Mouse (Mus musculus): ENCODE data around the gene Nebl.

DNA sequence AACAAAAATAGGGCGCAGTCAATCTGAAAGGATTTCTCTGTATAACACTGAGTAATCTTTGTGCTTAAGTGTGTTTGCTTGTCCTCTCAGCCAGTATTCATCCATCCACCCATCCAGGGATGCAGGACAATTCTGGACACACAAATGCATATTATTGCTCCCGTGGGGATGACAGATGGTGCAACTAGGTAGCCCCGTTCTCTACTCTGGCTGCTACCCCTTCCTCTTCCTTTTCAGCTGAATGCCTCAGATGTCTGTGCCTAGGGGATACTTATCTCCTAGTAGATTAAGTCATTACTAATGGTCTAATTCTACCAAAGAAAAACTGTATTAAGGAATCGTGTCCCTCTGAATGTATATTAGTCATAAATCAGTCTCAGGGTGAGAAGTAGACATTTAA is 296.0 kb downstream of the Nebl start:
- no peak for TF ChIP-seq POLR2A (IDR thresholded peaks at IDR 0.05; ENCODE audit: low read depth, low read length)
- TF ChIP-seq CTCF (IDR thresholded peaks at IDR 0.05; ENCODE audit: extremely low read depth, insufficient read length, insufficient replicate concordance, low read depth, low read length): no peak

Data from small intestine, adult 2 months (tissue).